Mouse (Mus musculus): ENCODE results near the gene Nptx2. TPM values are rescaled to one million over a fixed set of nuclear protein-coding genes. Genes with fewer than 3 reads are reported as not detected.

The Nptx2 gene
- polyA plus RNA-seq, 1 experiment from 2014 or later = 0.80 TPM

GRCm38 (mm10) chr5:144556710-144557109 is 11.0 kb downstream of the Nptx2 start:
- Histone ChIP-seq H3K4me3 (ENCODE audit: low read length) (no peak overlapping the region), H3K9ac (replicated peaks; ENCODE audit: low read length) (no peak overlapping the region), H3K27me3 (ENCODE audit: insufficient read depth, low read length) (no peaks in the 10 kb centered on the region), H3K4me2 (replicated peaks; ENCODE audit: low read depth, low read length) (no peak overlapping the region), H3K36me3 (ENCODE audit: insufficient read depth, low read length) (no peaks in the 10 kb centered on the region), H3K27ac (ENCODE audit: low read length) (no peak overlapping the region), H3K9me3 (ENCODE audit: low read length) (no peaks in the 10 kb centered on the region), H3K4me1 (ENCODE audit: insufficient read depth, low read length) (no peaks in the 10 kb centered on the region)
- ATAC-seq (ENCODE audit: low FRiP score, low TSS enrichment) = no peak
- 44% methylated on average over 9 of the region's 10 CpGs for WGBS

- Histone ChIP-seq H3K4me2 (replicated peaks; ENCODE audit: low read depth, low read length) (no peak overlapping the region), H3K9me3 (ENCODE audit: low read length) (no peaks in the 10 kb centered on the region), H3K4me1 (ENCODE audit: insufficient read depth, low read length) (no peaks in the 10 kb centered on the region), H3K27me3 (ENCODE audit: insufficient read depth, low read length) (no peaks in the 10 kb centered on the region), H3K9ac (replicated peaks; ENCODE audit: low read length) (no peak overlapping the region), H3K4me3 (ENCODE audit: low read length) (no peak overlapping the region), H3K27ac (ENCODE audit: low read length) (no peak overlapping the region), H3K36me3 (ENCODE audit: insufficient read depth, low read length) (no peaks in the 10 kb centered on the region)
- ATAC-seq (ENCODE audit: low FRiP score, low TSS enrichment) = no peak
- WGBS = 63% methylated on average over 8 of the region's 8 CpGs
These were observed 11.7 kb downstream of the Nptx2 start for GRCm38 (mm10) chr5:144557363-144557762.

- no peaks in the 10 kb centered on the region for H3K9me3 ChIP-seq (ENCODE audit: low read length)
- H3K36me3 ChIP-seq (ENCODE audit: insufficient read depth, low read length) = no peaks in the 10 kb centered on the region
- H3K4me3 ChIP-seq (ENCODE audit: low read length) = no peak overlapping the region
- H3K27me3 ChIP-seq (ENCODE audit: insufficient read depth, low read length) = no peaks in the 10 kb centered on the region
- no peak overlapping the region for H3K9ac ChIP-seq (replicated peaks; ENCODE audit: low read length)
- no peaks in the 10 kb centered on the region for H3K4me1 ChIP-seq (ENCODE audit: insufficient read depth, low read length)
- H3K4me2 ChIP-seq (replicated peaks; ENCODE audit: low read depth, low read length) = no peak overlapping the region
- ATAC-seq (ENCODE audit: low FRiP score, low TSS enrichment) = no peak
- H3K27ac ChIP-seq (ENCODE audit: low read length) = no peak overlapping the region
These were observed 12.8 kb downstream of the Nptx2 start for GRCm38 (mm10) chr5:144558481-144558880.

GRCm38 (mm10) chr5:144565739-144566138 is 20.0 kb downstream of the Nptx2 start:
- H3K36me3 ChIP-seq (ENCODE audit: insufficient read depth, low read length) = no peaks in the 10 kb centered on the region
- H3K4me1 ChIP-seq (ENCODE audit: insufficient read depth, low read length) = no peaks in the 10 kb centered on the region
- no peak overlapping the region for H3K27ac ChIP-seq (ENCODE audit: low read length)
- H3K4me2 ChIP-seq (replicated peaks; ENCODE audit: low read depth, low read length) = no peak overlapping the region
- H3K27me3 ChIP-seq (ENCODE audit: insufficient read depth, low read length) = no peaks in the 10 kb centered on the region
- WGBS = 79% methylated on average over 4 of the region's 4 CpGs
- H3K4me3 ChIP-seq (ENCODE audit: low read length) = no peak overlapping the region
- ATAC-seq (ENCODE audit: low FRiP score, low TSS enrichment) = no peak
- H3K9me3 ChIP-seq (ENCODE audit: low read length) = no peaks in the 10 kb centered on the region
- no peak overlapping the region for H3K9ac ChIP-seq (replicated peaks; ENCODE audit: low read length)

- H3K9ac ChIP-seq (replicated peaks; ENCODE audit: low read length) = no peak overlapping the region
- no peak for ATAC-seq (ENCODE audit: low FRiP score, low TSS enrichment)
- H3K4me2 ChIP-seq (replicated peaks; ENCODE audit: low read depth, low read length) = no peak overlapping the region
- peaks cover 5% of the 10 kb centered on the region; the same call in 1 of the 2 replicates for H3K9me3 ChIP-seq (ENCODE audit: low read length)
- no peak overlapping the region for H3K4me3 ChIP-seq (ENCODE audit: low read length)
- H3K4me1 ChIP-seq (ENCODE audit: insufficient read depth, low read length) = no peaks in the 10 kb centered on the region
- H3K27me3 ChIP-seq (ENCODE audit: insufficient read depth, low read length) = no peaks in the 10 kb centered on the region
- 89% methylated on average over 5 of the region's 5 CpGs for WGBS
- H3K27ac ChIP-seq (ENCODE audit: low read length) = no peak overlapping the region
- no peaks in the 10 kb centered on the region for H3K36me3 ChIP-seq (ENCODE audit: insufficient read depth, low read length)
These were observed 39.4 kb downstream of the Nptx2 start for GRCm38 (mm10) chr5:144585100-144585499.

- no peak overlapping the region for H3K9ac ChIP-seq (replicated peaks; ENCODE audit: low read length)
- no peaks in the 10 kb centered on the region for H3K36me3 ChIP-seq (ENCODE audit: insufficient read depth, low read length)
- no peak for ATAC-seq (ENCODE audit: low FRiP score, low TSS enrichment)
- no peaks in the 10 kb centered on the region for H3K27me3 ChIP-seq (ENCODE audit: insufficient read depth, low read length)
- H3K9me3 ChIP-seq (ENCODE audit: low read length) = peaks cover 5% of the 10 kb centered on the region; the same call in 1 of the 2 replicates
- no peak overlapping the region for H3K27ac ChIP-seq (ENCODE audit: low read length)
- H3K4me3 ChIP-seq (ENCODE audit: low read length) = no peak overlapping the region
- 60% methylated on average over 12 of the region's 12 CpGs for WGBS
- H3K4me1 ChIP-seq (ENCODE audit: insufficient read depth, low read length) = no peaks in the 10 kb centered on the region
- no peak overlapping the region for H3K4me2 ChIP-seq (replicated peaks; ENCODE audit: low read depth, low read length)
These were observed 45.7 kb downstream of the Nptx2 start for GRCm38 (mm10) chr5:144591248-144591880.

- no peak overlapping the region for H3K27ac ChIP-seq (ENCODE audit: low read length)
- no peaks in the 10 kb centered on the region for H3K4me1 ChIP-seq (ENCODE audit: insufficient read depth, low read length)
- H3K36me3 ChIP-seq (ENCODE audit: insufficient read depth, low read length) = no peaks in the 10 kb centered on the region
- H3K9ac ChIP-seq (replicated peaks; ENCODE audit: low read length) = no peak overlapping the region
- H3K9me3 ChIP-seq (ENCODE audit: low read length) = 0 out of 2 replicates have a peak, but pooled peaks cover 1% of the 10 kb centered on the region
- H3K4me3 ChIP-seq (ENCODE audit: low read length) = no peak overlapping the region
- 94% methylated on average over 9 of the region's 9 CpGs for WGBS
- no peak overlapping the region for H3K4me2 ChIP-seq (replicated peaks; ENCODE audit: low read depth, low read length)
- no peaks in the 10 kb centered on the region for H3K27me3 ChIP-seq (ENCODE audit: insufficient read depth, low read length)
- no peak for ATAC-seq (ENCODE audit: low FRiP score, low TSS enrichment)
These were observed 49.1 kb downstream of the Nptx2 start for GRCm38 (mm10) chr5:144594796-144595195.

Other genes starting within 250 kb of the Nptx2 start
- 14.8 and 15.3 TPM in 2 replicates for gene Baiap2l1, start 187.8 kb upstream of the Nptx2 start, polyA plus RNA-seq (2015; fragmentation: Nextera tagmentation; extraction: Ambion mirVana)
- gene Tmem130, start 215.9 kb downstream of the Nptx2 start, polyA plus RNA-seq (2015; fragmentation: Nextera tagmentation; extraction: Ambion mirVana) = 0.42 and 0.90 TPM in 2 replicates
- 69.8 and 84.1 TPM in 2 replicates for gene Trrap, start 221.8 kb downstream of the Nptx2 start, polyA plus RNA-seq (2015; fragmentation: Nextera tagmentation; extraction: Ambion mirVana)